24 mouse cellular contexts compared by ENCODE assay signal in the genomic region with DNA sequence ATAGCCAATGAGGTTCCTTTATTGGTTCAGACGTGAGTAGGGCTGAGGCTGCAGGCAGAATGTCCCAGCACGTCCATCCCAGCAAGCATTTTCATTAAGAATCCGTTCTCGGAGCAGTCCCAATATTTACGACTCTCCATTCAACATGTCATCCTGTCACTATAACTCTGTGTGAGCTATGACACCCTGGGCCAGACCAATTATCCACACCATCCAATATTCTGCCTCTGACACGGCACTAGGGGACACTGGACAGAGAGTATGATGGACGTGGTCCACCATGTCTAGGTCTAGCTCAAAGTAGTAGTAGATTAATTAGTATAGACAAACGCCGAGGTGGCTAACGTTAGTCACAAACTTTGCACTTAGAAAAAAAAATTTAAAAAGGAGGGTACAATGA.
"Had no signal": no experiment of that assay in that cellular context is flagged by ENCODE, and none has a peak within 500 bp of the region (broad histone marks: within the 10 kb centered on the region; RNA-seq: fewer than 3 reads in every experiment).

No protein-coding gene starts in this region.

- H3K27me3 ChIP-seq: heart, embryonic 12.5 days; hindbrain, embryonic 12.5 days; intestine, embryonic 15.5 days; limb, embryonic 12.5 days had no signal

- H3K27ac ChIP-seq: heart, embryonic 10.5 days; hindbrain, embryonic 10.5 days; hindbrain, embryonic 12.5 days; hindbrain, embryonic 14.5 days; intestine, embryonic 15.5 days; layer of hippocampus, adult 2 months; left cerebral cortex, adult 2 months; limb, embryonic 10.5 days; limb, embryonic 12.5 days had no signal

- H3K4me3 ChIP-seq: heart, embryonic 10.5 days; heart, embryonic 12.5 days; hindbrain, embryonic 10.5 days; hindbrain, embryonic 12.5 days; intestine, embryonic 15.5 days; layer of hippocampus, adult 2 months; left cerebral cortex, adult 2 months; limb, embryonic 10.5 days; limb, embryonic 12.5 days had no signal

- H3K36me3 ChIP-seq: intestine, embryonic 15.5 days had no signal

- H3K4me1 ChIP-seq: hindbrain, embryonic 10.5 days; hindbrain, embryonic 12.5 days had no signal

- ATAC-seq: hindbrain, embryonic 16.5 days; inflammation-experienced regulatory T-cells, adult 6 months; intestine, embryonic 15.5 days; intestine, postnatal 0 days had no signal

- DNase-seq: gastrocnemius, postnatal 14 days; gastrocnemius, postnatal 36 days; heart, adult 18-20 months; heart, postnatal 10 days; heart, postnatal 4 days; kidney, adult 18-20 months; kidney, adult 8-10 months; kidney, postnatal 10 days; kidney, postnatal 25 days; kidney, postnatal 4 days; liver had no signal

- H3K9me3 ChIP-seq: heart, embryonic 10.5 days; heart, embryonic 12.5 days; hindbrain, embryonic 12.5 days; intestine, embryonic 15.5 days; limb, embryonic 10.5 days had no signal

- H3K9ac ChIP-seq: heart, embryonic 12.5 days; hindbrain, embryonic 12.5 days; hindbrain, embryonic 14.5 days; intestine, embryonic 15.5 days; limb, embryonic 12.5 days had no signal

- H3K4me2 ChIP-seq: heart, embryonic 12.5 days; hindbrain, embryonic 12.5 days; hindbrain, embryonic 14.5 days; intestine, embryonic 15.5 days; limb, embryonic 12.5 days had no signal
